Mouse (Mus musculus) olfactory bulb, adult 2 months (tissue): ENCODE data around the gene Zfp870.

ENCODE experiments used
- CTCF ChIP-seq: fragments of 200-500 bp; IDR thresholded peaks from 2 replicates; pipeline ENCODE4 v1.5.1; 2012; ENCODE audit warnings: low read depth, mild to moderate bottlenecking, low read length, moderate library complexity; ENCODE audit not compliant: insufficient read depth
- POLR2A ChIP-seq: fragments of 200-500 bp; IDR thresholded peaks from 2 replicates; pipeline ENCODE4 v1.6.1; 2012; ENCODE audit warnings: mild to moderate bottlenecking, low read depth, low read length, moderate library complexity; ENCODE audit not compliant: insufficient read depth

DNA sequence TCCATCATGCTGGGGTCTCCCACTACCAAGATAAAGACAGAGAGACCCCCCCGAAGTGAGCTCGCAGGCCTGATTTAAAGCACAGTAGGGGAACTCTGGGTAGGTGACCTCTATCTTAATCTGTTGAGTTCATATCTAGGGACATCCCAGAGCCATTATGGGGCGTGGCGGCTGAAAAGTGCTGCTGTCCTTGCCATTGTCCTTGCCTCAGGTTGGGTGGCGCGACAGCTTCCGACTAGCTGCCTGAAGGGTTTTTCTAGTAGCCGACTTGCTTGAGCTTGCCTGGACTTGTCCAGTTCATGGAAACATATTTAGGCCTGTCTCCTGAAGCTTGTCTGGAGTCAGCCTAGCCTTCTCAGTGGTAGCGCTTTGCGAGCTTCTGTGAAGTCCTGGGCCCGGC lies 12.7 kb downstream of the Zfp870 start:
- TF ChIP-seq CTCF (no peak), POLR2A (no peak)
